Mouse (Mus musculus): ENCODE measurements around the gene Btbd9.

GRCm38 (mm10) chr17:30497525-30498375 lies 78.5 kb downstream of the Btbd9 start:
- TF ChIP-seq POLR2A (IDR thresholded peaks at IDR 0.05; ENCODE audit: borderline replicate concordance, insufficient read depth, low read length) (no peak), CTCF (IDR thresholded peaks at IDR 0.05; ENCODE audit: borderline replicate concordance, insufficient read depth, low read depth, low read length) (no peak)
